In genomic region chr3:103171505-103172267, GRCm38 (mm10) we compare ENCODE assay signal across 8 mouse cellular contexts. TPM values are rescaled to one million over a fixed set of nuclear protein-coding genes. Genes with fewer than 3 reads are reported as not detected.
DNase-seq lines count a peak whose midpoint lies in the region; ATAC-seq and TF ChIP-seq lines count a peak whose summit lies in the region.

TSS of gene Bcas2 (plus strand) at chr3:103171655.

- TF ChIP-seq POLR2A in cortical plate, adult 2 months (IDR thresholded peaks at IDR 0.05; ENCODE audit: extremely low read depth, insufficient read depth, low read length), result peak; percentile 93

- no peak for TF ChIP-seq CTCF in cortical plate, adult 2 months (IDR thresholded peaks at IDR 0.05; ENCODE audit: extremely low read depth, insufficient read depth, low read length)

- ATAC-seq in activated CD4-positive, CD25-positive, alpha-beta regulatory T cell, adult 4 months, result peak; percentile 91
- peak; percentile 76 for ATAC-seq in megakaryocyte progenitor cell, adult 5-6 weeks (replicated peaks; ENCODE audit: poor library complexity)

- peak; percentile 99 for DNase-seq in gastrocnemius, postnatal 10 days
- peak; percentile 100 for DNase-seq in induced T-regulatory cell, adult 2 months (ENCODE audit: low read depth)
- peak; percentile 93 to 99 for DNase-seq in left cerebral cortex, adult 9 months (ENCODE audit: low spot score in 2 of 2)
- peak; percentile 100 for DNase-seq in right cerebral cortex, postnatal 14 days
- DNase-seq in urinary bladder, postnatal 36 days (ENCODE audit: low spot score in 2 of 2), result peak; percentile 97 to 98

- peak within 1 kb of the TSS; percentile 82 for H3K4me3 ChIP-seq in cortical plate, adult 2 months (ENCODE audit: insufficient read depth, low read length)

- 0 out of 2 replicates have a peak within 1 kb of the TSS, but pooled peaks have one; percentile 5 for H3K27ac ChIP-seq in cortical plate, adult 2 months (ENCODE audit: insufficient read depth, low read length)

- peaks cover 4% of the 10 kb centered on the region; the same call in 1 of the 2 replicates for H3K4me1 ChIP-seq in cortical plate, adult 2 months (ENCODE audit: control insufficient read depth, insufficient read depth, low read length)

RNA-seq across cellular contexts. Expression of gene Bcas2, which starts in this region (rescaled TPM):
- 100 to 1,000 TPM; 124 to 136 TPM for polyA plus RNA-seq in activated CD4-positive, CD25-positive, alpha-beta regulatory T cell, adult 4 months (2017; shearing (Covaris generic))
- 116 and 120 TPM in 2 replicates for polyA plus RNA-seq in cortical plate, adult 2 months (2012; rRNA removed)
- 10 to 100 TPM; 53.5 to 55.6 TPM for total RNA-seq in gastrocnemius, postnatal 10 days (2021)
- total RNA-seq in megakaryocyte progenitor cell, adult 5-6 weeks (2015), result 129 and 130 TPM in 2 replicates
- 169 and 190 TPM in 2 replicates for total RNA-seq in megakaryocyte progenitor cell, adult 5-6 weeks (2017)

Comparison
In these comparisons a context has a peak if more than half of its experiments do, and no peak if none do; other contexts are left out.
1. Peak in every context shown above with its lines: DNase-seq, ATAC-seq, H3K4me3 ChIP-seq and H3K27ac ChIP-seq.